Mouse (Mus musculus): Measurements from ENCODE around the gene Trim60.
"Not testable (repeated sequence)": the region's sequence is repeated elsewhere in the genome, so short reads cannot be mapped to it uniquely, and the experiment has no call there.

Trim60 gene

GRCm38 (mm10) chr8:65018423-65018822, at the start of gene Trim60, which contains the start of gene Trim61:
Gene Trim60 (minus strand): TSS chr8:65018584.
Gene Trim61 (minus strand): TSS chr8:65018523.
- no peak for DNase-seq (ENCODE audit: low read depth)

DNA sequence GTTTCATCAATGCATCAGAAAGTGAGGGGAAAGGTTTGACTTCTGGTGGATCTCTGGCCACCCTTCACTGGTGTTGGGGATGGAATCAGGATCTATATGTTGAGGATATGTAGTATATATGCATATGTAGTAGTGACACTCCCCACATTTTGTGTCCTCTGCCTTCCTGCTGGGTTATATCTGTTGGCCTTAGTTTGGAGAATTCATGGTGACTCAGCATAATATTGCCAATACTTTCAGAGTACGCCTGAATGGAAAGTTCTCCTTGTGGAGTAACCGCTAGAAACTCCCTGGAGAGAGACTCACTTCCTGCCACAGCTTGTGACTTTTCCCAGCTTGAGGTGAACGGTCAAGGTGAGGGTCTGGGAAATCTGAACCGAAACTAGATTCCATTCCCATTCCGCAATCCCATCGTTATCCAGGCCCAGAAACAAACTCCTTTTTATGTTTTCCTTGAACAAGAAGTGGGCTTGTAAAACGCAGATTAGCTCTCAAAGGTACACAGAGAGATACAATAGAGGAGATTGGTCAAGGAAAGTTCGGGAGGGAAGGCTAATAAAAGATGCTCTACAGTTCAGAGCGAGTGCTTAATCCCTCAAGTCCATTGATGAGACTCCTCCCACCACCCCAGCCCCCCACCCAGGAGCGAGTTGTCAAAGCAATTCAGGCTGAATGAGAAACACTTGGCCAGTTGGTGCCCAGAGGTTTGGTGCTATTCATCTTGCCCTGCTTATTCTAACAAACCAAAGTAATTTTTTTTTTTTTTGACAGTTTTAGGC, 49.5 kb upstream of the Trim60 start:
- no peak for DNase-seq (ENCODE audit: low read depth)

GRCm38 (mm10) chr8:65067031-65067430, 48.6 kb upstream of the Trim60 start:
- DNase-seq (ENCODE audit: low read depth): no peak

DNA sequence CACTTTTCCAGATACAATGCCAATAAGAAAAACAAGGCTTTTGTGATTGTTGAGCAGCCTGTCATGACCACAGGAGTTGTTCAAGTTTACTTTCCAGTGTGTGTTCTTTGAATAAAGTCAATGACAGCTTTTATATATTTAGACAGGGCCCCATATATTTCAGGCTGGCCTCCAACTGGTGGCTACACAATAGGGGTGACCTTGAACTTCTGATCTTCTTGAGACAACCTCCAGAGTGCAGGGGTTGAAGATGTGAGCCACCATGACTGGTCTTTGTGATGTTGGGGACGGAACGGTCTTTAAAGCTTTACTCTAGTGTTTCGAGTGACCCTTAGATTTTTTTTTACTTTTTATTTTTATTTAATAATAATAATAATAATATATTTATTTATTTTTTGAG, 47.2 kb upstream of the Trim60 start:
- no peak for DNase-seq (ENCODE audit: low read depth)

- no peak for DNase-seq (ENCODE audit: low read depth)
Measured at GRCm38 (mm10) chr8:65064071-65064470, 45.7 kb upstream of the Trim60 start.

DNA sequence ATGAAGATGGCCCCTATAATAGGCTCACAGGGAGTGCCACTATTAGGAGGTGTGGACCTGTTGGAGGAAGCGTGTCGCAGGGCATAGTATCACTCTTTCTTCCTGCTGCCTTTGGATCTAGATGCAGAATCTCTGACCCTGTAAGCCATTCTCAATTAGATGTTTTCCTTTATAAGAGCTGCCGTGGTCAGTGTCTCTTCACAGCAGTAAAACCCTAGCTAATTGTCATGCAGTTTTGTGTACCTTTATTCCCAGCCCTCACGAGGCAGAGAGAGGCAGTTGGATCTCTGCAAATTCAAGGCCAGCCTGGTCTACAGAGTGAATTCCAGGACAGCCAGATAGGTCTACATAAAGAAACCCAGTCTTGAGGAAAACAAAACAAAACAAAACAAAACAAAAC, 43.8 kb upstream of the Trim60 start:
- DNase-seq (ENCODE audit: low read depth): no peak

GRCm38 (mm10) chr8:65056722-65057121, 38.3 kb upstream of the Trim60 start:
- no peak for DNase-seq (ENCODE audit: low read depth)

GRCm38 (mm10) chr8:65053968-65054367, 35.6 kb upstream of the Trim60 start:
- DNase-seq (ENCODE audit: low read depth): no peak

DNA sequence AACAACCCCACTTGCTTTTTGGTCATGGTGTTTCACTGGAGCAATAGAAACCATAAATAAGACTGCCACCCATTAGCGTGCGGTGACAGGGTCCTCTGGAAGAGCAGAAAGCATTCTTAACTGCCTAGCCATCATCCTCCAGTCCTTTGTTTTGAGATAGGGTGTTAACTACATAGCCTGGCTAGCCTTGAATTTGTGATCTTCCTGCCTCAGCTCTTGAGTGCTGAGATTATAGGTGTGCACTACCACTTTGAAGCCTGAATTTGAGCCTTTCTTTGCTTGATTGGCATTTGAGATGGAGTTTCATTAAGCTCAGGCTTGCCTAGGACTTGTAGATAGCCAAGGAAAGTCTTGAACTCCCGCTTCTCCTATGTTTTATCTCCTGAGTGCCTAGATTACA, 35.2 kb upstream of the Trim60 start:
- DNase-seq (ENCODE audit: low read depth): no peak

DNA sequence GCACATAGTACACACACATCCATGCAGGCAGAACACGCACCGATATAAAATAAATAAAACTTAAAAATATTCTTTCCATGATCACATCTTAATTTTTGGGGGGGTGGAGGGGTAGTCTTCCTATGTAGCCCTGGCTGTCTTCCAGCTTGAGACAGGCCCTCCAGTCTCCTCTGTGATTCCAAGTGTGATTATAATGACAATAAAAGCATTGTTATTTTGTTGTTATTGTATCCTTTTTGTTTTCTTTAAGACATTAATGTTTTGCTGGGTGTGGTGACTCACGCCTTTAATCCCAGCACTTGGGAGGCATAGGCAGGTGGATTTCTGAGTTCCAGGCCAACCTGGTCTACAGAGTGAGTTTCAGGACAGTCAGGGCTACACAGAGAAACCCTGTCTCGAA, 29.4 kb upstream of the Trim60 start:
- DNase-seq (ENCODE audit: low read depth): no peak

GRCm38 (mm10) chr8:65047193-65047592, 28.8 kb upstream of the Trim60 start:
- no peak for DNase-seq (ENCODE audit: low read depth)

- no peak for DNase-seq (ENCODE audit: low read depth)
Measured at GRCm38 (mm10) chr8:65046565-65046964, 28.2 kb upstream of the Trim60 start.

DNA sequence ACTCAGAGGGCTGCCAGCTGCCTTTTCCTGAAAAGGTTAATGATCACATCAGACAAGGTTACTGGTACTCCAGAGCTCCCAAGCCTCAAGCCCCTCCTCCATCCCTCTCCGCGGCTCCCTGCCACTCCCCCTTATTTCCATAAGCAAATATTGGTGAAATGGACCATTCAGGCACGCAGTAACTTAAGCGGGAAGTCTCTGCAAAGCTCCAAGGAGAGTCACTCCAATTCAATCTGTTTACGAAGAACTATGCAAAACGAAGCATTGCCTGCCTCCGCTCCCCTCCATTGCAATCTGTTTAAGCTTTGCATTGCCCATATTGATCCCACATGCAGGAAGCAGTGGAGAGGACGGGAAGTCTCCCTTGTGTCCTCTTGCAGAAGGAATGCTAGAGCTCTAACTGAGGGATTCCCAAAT, 18.7 kb upstream of the Trim60 start, which contains the start of gene Apela:
TSS of gene Apela (minus strand) at position 220 of the 417 bp plus-strand sequence.
- DNase-seq (ENCODE audit: low read depth): no peak

GRCm38 (mm10) chr8:65034136-65034535, 15.8 kb upstream of the Trim60 start:
- no peak for DNase-seq (ENCODE audit: low read depth)

- DNase-seq (ENCODE audit: low read depth): no peak
Measured at GRCm38 (mm10) chr8:65033056-65033455, 14.7 kb upstream of the Trim60 start.

GRCm38 (mm10) chr8:65032107-65032506, 13.7 kb upstream of the Trim60 start:
- DNase-seq (ENCODE audit: low read depth): no peak

DNA sequence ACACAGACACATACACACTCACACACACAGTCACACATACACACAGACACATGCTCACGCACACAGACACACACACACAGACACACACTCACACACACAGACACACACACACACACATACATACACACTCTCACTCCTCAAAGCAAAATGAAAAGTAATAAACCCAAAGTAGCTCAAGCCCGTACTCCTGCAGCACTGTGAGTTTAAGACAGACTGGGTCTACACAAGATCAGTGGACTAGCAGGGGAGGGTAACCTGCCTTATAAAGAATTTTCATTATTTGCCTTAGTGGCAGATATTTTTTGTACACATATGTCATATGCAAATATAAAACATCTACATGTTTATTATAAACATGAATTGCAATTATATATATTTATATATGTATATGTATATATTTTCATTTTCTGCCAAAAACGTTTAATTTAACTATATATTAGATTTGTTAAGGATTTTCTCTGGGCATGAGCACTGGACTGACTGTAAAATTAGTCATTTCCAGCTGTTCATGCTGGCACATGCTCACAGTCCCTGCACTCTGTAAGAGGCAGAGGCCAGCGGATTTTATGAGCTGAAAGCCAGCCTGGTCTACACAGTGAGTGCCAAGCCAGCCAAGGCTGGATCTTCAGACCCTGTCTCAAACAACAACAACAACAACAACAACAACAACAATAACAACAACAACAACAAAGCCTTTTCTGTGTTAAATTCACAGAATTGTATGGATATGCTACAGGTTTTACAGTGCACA, 12.5 kb upstream of the Trim60 start:
- no peak for DNase-seq (ENCODE audit: low read depth)

- DNase-seq (ENCODE audit: low read depth): no peak
Measured at GRCm38 (mm10) chr8:65029776-65030175, 11.4 kb upstream of the Trim60 start.

DNA sequence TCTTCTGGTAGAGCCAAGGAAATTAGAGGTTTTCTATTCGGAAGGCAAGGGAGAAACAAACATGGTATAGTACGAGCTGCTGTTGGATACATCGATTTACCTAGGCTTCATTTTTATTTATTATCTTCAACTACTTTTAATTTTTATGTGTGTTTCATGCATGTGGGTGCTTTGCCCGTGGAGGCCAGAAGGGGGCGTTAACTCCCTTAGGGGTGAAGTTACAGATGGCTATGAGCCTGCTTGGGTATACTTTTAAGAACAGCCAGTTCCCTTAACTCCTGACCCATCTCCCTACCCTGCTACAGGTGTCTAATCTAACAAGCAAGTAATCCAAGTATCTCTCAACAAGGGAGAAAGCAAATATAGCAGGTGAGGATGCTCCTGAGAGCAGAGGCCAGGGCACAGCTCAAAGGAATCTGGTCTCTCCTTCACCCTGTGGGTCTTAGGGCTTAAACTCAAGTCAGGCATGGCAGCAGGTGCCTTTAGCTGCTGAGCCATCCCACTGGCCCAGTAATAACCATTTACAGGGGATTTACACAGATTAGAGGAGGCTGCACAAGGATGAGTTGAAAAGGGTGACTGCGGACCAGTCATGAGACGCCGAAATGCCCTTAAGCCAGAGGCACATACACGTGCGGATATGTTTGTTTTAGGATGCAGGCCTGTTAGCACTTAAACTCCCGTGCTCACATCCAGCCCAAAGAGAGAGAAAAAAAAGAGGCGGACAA, 10.7 kb upstream of the Trim60 start:
- no peak for DNase-seq (ENCODE audit: low read depth)

DNA sequence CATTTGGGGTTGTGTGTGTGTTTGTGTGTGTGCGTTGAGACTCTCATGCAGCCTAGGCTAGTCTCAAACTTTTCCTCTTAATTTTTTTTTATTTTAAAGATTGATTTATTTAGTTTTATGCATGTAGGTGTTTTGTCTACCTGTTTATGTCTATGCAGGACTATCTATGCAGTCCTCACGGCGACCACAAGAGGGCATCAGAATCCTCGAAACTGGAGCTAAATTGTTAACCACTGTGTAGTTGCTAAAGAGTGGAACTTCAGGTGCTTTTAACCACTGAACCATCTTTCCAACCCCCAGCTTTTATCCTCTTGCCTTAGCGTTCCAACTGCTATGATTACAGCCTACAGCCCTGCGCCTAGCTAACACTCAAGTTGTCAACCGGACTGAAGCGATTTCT, 4.1 kb upstream of the Trim60 start:
- peak; percentile 31 for DNase-seq (ENCODE audit: low read depth)

- not testable (repeated sequence) for DNase-seq (ENCODE audit: low read depth)
Measured at GRCm38 (mm10) chr8:65007616-65008015, 10.8 kb downstream of the Trim60 start.

DNA sequence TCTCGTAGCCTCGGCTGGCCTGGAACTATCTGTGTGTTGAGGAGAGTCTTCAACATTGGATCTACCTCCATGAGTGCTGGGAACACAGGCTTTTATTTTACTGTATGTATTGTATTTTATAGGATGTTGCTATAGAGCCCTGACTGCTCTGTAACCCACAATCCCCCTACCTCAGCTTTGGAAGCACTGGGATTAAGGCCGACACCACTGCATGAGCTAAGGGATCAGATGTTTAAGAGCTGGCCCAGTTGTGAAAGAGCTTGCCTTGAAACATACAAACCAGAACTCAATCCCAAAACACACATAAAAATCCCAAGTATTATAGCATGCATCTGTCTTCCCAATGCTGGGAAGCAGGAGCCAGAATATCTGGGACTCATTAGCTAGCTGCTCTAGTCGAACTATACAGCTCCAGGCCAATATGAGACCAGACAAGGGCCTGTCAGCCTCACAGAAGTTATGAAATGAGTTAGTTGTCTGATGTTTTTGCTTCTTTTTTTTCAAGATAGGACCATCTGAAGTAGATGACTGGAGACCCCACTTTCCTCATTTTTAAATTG, 19.5 kb downstream of the Trim60 start:
- DNase-seq (ENCODE audit: low read depth): no peak

Measured in induced T-regulatory cell, adult 2 months (primary cell).